Mouse (Mus musculus) heart, postnatal 0 days (tissue): ENCODE results near the gene Ccdc121. TPM values are rescaled to one million over a fixed set of nuclear protein-coding genes. Genes with fewer than 3 reads are reported as not detected.

Experiments used
- ATAC-seq: fragments of 200-750 bp; cut with Nextera tagmentation; 2 replicates; pipeline ENCODE4 v1.8.0; 2017; ENCODE audit warnings: low read depth, moderate number of reproducible peaks, moderate library complexity; ENCODE audit not compliant: insufficient read depth
- DNase-seq: peaks from one replicate; pipeline ENCODE4 v3.0.0-alpha.2; 2016; ENCODE audit warnings: low spot score
- H3K27ac ChIP-seq: fragments of 300-500 bp; sonication (generic); 2 replicates; pipeline ENCODE4 v1.5.1; 2014; ENCODE audit warnings: low read depth, mild to moderate bottlenecking
- H3K27me3 ChIP-seq: fragments of 300-500 bp; sonication (generic); 2 replicates; pipeline ENCODE4 v1.6.1; 2014; ENCODE audit warnings: low read length, mixed read lengths; ENCODE audit not compliant: control insufficient read depth, insufficient read depth
- H3K36me3 ChIP-seq: fragments of 300-500 bp; sonication (generic); replicated peaks from 2 replicates; pipeline ENCODE4 v1.6.1; 2014; ENCODE audit warnings: low read length, mixed read lengths; ENCODE audit not compliant: control insufficient read depth, insufficient read depth
- H3K4me1 ChIP-seq: fragments of 300-500 bp; sonication (generic); 2 replicates; pipeline ENCODE4 v1.6.1; 2014; ENCODE audit warnings: antibody characterized with exemption; ENCODE audit not compliant: control insufficient read depth, insufficient read depth
- H3K4me2 ChIP-seq: fragments of 300-500 bp; sonication (generic); 2 replicates; pipeline ENCODE4 v1.6.1; 2014; ENCODE audit warnings: low read depth, mild to moderate bottlenecking, low read length, moderate library complexity
- H3K4me3 ChIP-seq: fragments of 300-500 bp; sonication (generic); 2 replicates; pipeline ENCODE4 v1.5.1; 2014; ENCODE audit warnings: low read depth, low read length
- H3K9ac ChIP-seq: fragments of 300-500 bp; sonication (generic); replicated peaks from 2 replicates; pipeline ENCODE4 v1.6.1; 2014; ENCODE audit warnings: low read depth, low read length, mixed read lengths
- H3K9me3 ChIP-seq: fragments of 300-500 bp; sonication (generic); replicated peaks from 2 replicates; pipeline ENCODE4 v1.6.1; 2016; ENCODE audit warnings: low read length; ENCODE audit not compliant: control insufficient read depth
- CTCF ChIP-seq: IDR thresholded peaks from 2 replicates; pipeline ENCODE4 v1.5.1; 2016; ENCODE audit warnings: antibody characterized with exemption, control low read depth, low read depth
- EP300 ChIP-seq: IDR thresholded peaks from 2 replicates; pipeline ENCODE4 v1.6.1; 2016; ENCODE audit warnings: antibody characterized with exemption, low read depth
- WGBS: fragments of 180-500 bp; shearing (Covaris S2); extraction: QIAGEN DNeasy Blood & Tissue Kit; methylation state at CpG from one replicate; pipeline ENCODE4 v1.1.7; 2014; 5-methylcytosine and 5-hydroxymethylcytosine counted together
- polyA plus RNA-seq: library from polyadenylated mRNA; unstranded; fragments of >200 nt; fragmentation: Nextera tagmentation; extraction: Ambion mirVana; gene quantifications from 2 replicates; pipeline ENCODE4 v1.2.1, GENCODE M21; 2015
- total RNA-seq: library from RNA; depleted of rRNA; stranded (reverse); fragments of >200 nt; gene quantifications from 2 replicates; pipeline ENCODE4 v1.2.3, GENCODE M21; 2014; ENCODE audit warnings: low replicate concordance; rRNA removed

Ccdc121 gene
- total RNA-seq (not detected in 2 replicates), polyA plus RNA-seq (0.16 and 0.22 TPM in 2 replicates)

DNA sequence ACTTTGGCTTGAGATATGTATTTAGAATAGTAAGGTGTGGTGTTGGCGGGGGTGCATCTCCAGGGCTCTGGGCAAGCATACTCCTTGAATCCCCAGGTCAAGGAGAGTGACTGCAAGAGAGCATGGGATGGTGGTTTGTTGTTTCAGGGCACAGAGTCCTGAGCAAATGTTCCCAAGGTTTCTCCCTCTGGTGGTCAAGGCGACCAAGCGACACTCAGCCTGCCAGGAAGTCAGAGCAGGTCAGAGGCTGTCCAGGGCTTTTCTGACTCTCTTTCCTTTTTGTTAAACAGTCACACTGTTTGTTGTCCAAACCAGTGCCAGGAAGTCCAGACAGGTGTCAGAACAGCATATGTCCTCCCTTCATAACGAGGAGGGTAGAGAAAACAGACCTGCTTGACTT is at the start of gene Ccdc121:
Gene Ccdc121, minus strand, starts transcription at position 145 of the 400 bp plus-strand sequence.
- Histone ChIP-seq H3K9me3 (no peaks in the 10 kb centered on the region), H3K9ac (no peak within 1 kb of the TSS), H3K4me3 (no peak within 1 kb of the TSS), H3K4me1 (no peaks in the 10 kb centered on the region), H3K4me2 (peak within 1 kb of the TSS; percentile 23; the same call in 1 of the 2 replicates), H3K36me3 (no peaks in the 10 kb centered on the region), H3K27me3 (no peaks in the 10 kb centered on the region), H3K27ac (no peak within 1 kb of the TSS)
- TF ChIP-seq EP300 (no peak), CTCF (peak; percentile 63)
- WGBS = 36% methylated on average over 4 of the region's 4 CpGs
- DNase-seq (peak; percentile 29), ATAC-seq (peak; percentile 55; the same call in 1 of the 2 replicates)

DNA sequence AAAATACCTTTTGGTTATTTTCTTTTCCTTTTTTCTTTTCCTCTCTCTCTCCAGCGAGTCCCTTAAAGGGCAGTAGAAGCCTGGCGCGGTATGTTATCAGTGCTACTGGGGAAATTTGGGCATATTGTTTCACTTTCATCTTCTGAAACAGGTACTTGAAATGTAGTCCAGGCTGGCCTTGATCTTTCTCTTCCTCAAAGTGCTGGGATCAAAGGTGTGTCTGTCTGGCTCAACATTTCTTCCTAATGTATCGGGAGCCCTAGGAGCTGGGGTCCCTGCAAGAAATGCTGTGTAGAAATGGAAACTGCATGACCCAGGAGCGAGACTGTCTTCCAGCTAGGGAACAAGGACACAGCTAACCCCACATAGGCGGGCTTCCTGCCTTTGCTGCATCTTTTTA is 49.1 kb upstream of the Ccdc121 start:
- Histone ChIP-seq H3K9me3 (no peaks in the 10 kb centered on the region), H3K27me3 (no peaks in the 10 kb centered on the region), H3K4me3 (no peak overlapping the region), H3K9ac (no peak overlapping the region), H3K36me3 (no peaks in the 10 kb centered on the region), H3K4me2 (no peak overlapping the region), H3K4me1 (no peaks in the 10 kb centered on the region), H3K27ac (no peak overlapping the region)
- no peak for DNase-seq
- no peak for TF ChIP-seq EP300
- TF ChIP-seq CTCF = no peak
- no peak for ATAC-seq
- WGBS = 75% methylated on average over 6 of the region's 6 CpGs

DNA sequence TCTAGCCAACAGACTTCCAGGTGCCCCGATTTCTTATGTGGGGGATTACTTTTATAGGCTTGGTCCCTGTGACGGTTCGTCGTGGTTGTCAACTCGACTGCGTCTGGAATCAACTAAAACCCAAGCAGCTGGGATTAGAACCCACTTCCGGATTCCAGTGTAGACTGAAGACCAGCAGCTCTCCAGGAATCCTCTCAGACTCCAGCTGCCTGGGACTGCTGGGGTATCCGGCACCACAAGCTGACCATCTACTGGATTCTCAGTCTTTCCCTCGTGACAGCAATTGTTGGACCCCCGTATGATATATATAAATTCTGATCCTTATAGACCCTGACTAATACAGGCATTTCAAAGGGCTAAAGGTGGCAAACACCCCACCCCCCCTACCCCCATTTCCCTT is 48.4 kb upstream of the Ccdc121 start:
- DNase-seq = no peak
- Histone ChIP-seq H3K36me3 (no peaks in the 10 kb centered on the region), H3K27ac (no peak overlapping the region), H3K4me2 (no peak overlapping the region), H3K4me1 (no peaks in the 10 kb centered on the region), H3K9me3 (no peaks in the 10 kb centered on the region), H3K4me3 (no peak overlapping the region), H3K9ac (no peak overlapping the region), H3K27me3 (no peaks in the 10 kb centered on the region)
- TF ChIP-seq EP300 (no peak), CTCF (no peak)
- no peak for ATAC-seq
- 72% methylated on average over 10 of the region's 10 CpGs for WGBS

DNA sequence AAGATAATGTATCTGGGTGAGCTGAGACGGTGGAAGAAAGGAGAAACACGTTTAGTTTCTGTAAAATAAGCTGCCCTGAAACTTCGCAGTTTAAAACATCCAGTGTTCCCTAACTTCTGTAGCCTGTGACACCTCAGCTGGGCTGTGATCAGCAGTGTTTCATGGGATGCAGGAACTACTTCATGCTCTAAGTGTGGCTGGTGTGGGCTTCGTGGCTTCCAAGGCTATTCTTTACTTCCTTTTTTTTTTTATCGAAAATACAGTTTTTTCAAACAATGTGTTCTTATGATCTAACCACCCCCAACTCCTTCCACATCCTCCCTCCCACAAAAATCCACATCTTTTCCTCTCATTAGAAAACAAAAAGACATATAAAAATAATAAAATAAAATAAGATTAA is 44.2 kb upstream of the Ccdc121 start:
- TF ChIP-seq CTCF (no peak), EP300 (no peak)
- no peak for DNase-seq
- WGBS = 68% methylated on average over 5 of the region's 5 CpGs
- no peak overlapping the region for H3K9ac ChIP-seq
- H3K9me3 ChIP-seq = no peaks in the 10 kb centered on the region
- no peak overlapping the region for H3K4me2 ChIP-seq
- no peaks in the 10 kb centered on the region for H3K36me3 ChIP-seq
- no peak overlapping the region for H3K4me3 ChIP-seq
- ATAC-seq = no peak
- no peaks in the 10 kb centered on the region for H3K27me3 ChIP-seq
- peaks cover 5% of the 10 kb centered on the region; the same call in 1 of the 2 replicates for H3K4me1 ChIP-seq
- H3K27ac ChIP-seq = no peak overlapping the region

DNA sequence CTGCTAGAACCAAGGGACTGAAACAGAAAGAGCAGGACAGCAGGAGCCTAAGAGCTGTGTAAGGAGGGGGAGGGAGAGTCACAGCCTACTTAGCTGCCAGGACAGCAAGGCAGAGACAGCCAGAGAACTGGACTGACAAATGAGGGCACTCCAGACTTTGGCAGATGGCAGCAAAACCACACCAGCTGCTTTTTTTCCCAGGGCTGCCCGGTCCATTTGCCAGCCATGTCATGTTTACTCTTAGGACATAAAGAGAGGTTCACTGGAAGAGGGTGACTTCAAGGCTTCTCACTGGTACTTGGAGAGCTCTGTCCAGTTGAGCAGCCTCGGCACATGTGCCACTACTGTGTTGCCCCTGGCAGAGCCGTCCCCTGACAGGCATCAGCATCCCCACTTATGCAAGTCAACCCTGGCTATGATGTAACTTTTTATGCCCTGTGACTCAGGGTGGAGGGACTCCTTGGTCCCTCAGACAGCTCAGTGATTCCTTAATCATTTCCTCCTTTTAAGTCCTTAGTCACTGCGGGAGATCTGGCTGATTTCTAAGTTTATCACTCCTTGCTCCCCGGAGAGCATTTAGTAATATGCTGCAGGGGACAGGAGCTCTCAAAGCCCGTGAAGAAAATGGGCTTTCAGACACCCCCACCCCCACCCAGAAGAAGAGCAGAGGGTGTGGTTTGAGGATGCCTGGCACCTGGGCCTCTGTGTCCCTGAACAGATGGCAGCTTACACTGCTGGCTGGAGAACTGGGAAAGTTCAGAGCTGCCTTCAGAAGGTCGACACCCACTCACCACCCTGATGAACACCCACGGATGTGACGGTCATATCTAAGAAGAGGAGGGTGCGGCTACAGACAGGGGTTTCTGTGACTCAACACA is 41.5 kb upstream of the Ccdc121 start:
- H3K27ac ChIP-seq = no peak overlapping the region
- no peak overlapping the region for H3K4me3 ChIP-seq
- no peak overlapping the region for H3K9ac ChIP-seq
- H3K4me1 ChIP-seq = peaks cover 5% of the 10 kb centered on the region; the same call in 1 of the 2 replicates
- no peaks in the 10 kb centered on the region for H3K9me3 ChIP-seq
- WGBS = 35% methylated on average over 10 of the region's 10 CpGs
- no peak overlapping the region for H3K4me2 ChIP-seq
- DNase-seq = no peak
- H3K27me3 ChIP-seq = 0 out of 2 replicates have a peak, but pooled peaks cover 3% of the 10 kb centered on the region
- ATAC-seq = no peak
- no peaks in the 10 kb centered on the region for H3K36me3 ChIP-seq
- no peak for TF ChIP-seq EP300
- no peak for TF ChIP-seq CTCF
